ENCODE assay signal across 8 mouse cellular contexts in genomic region chr1:80757977-80758797, GRCm38 (mm10). TPM values are rescaled to one million over a fixed set of nuclear protein-coding genes. Genes with fewer than 3 reads are reported as not detected.
DNase-seq lines count a peak whose midpoint lies in the region.

TSS of gene Dock10 (minus strand) at chr1:80758527.

- DNase-seq in kidney, adult 18-20 months: peak; percentile 20
- DNase-seq in kidney, adult 11 months: no peak
- DNase-seq in embryo, embryonic 10.5 days (ENCODE audit: low spot score): peak; percentile 60
- DNase-seq in heart, adult 18-20 months: peak; percentile 39 to 44
- DNase-seq in kidney, adult 9 months: peak; percentile 5
- peak; percentile 29 for DNase-seq in liver
- peak; percentile 45 to 61 for DNase-seq in monocyte, adult 2 months (ENCODE audit: low read depth in 1 of 2, low spot score in 2 of 2)
- DNase-seq in spleen, postnatal 4 days (ENCODE audit: low spot score in 2 of 2): peak; percentile 51 to 77

RNA-seq across cellular contexts. Expression of gene Dock10, which starts in this region (rescaled TPM):
- total RNA-seq in heart, adult 18-20 months (2021): 1 to 10 TPM; 4.1 to 8.0 TPM
